Mouse (Mus musculus): ENCODE data around the gene Carmil1.

DNA sequence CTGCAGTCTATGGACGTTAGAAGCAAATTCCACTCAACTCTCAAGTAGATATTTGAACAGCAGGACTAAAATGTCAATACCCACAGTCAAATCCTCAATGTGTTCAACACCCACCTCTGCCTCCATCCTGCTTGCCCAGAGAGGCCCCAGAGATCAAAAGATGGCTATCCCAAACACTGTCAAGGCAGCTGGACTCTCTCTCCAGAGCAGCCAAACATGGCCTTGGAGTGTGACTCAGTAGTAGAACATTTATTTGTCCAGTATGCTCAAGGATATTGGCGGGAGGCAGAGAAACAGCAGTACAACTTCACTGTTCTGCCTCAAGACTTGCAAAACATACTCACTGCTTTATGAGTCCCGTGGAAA, 11.5 kb downstream of the Carmil1 start:
- TF ChIP-seq CTCF (IDR thresholded peaks at IDR 0.05; ENCODE audit: borderline replicate concordance, insufficient read depth, low read length), result no peak
- no peak for TF ChIP-seq POLR2A (IDR thresholded peaks at IDR 0.05; ENCODE audit: low read depth, low read length)
